8 mouse cellular contexts compared by ENCODE assay signal in the genomic region with DNA sequence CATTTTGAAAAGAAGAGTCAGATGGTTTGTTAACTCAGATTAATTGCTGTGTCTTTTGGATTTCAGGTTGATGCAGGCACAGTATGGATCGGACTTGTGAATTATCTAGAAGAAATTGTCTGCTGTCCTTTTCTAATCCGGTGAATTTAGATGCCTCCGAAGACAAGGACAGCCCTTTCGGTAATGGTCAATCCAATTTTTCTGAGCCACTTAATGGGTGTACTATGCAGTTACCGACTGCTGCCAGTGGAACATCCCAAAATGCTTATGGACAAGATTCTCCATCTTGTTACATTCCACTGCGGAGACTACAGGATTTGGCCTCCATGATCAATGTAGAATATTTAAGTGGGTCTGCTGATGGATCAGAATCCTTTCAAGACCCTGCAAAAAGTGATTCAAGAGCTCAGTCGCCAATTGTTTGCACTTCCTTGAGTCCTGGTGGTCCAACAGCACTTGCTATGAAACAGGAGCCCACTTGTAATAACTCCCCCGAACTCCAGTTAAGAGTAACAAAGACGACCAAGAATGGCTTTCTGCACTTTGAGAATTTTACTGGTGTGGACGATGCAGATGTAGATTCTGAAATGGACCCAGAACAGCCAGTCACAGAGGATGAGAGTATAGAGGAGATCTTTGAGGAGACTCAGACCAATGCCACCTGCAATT. TPM values are rescaled to one million over a fixed set of nuclear protein-coding genes. Genes with fewer than 3 reads are reported as not detected.
DNase-seq lines count a peak whose midpoint lies in the region; ATAC-seq and TF ChIP-seq lines count a peak whose summit lies in the region.

No protein-coding gene starts in this region.

- peak overlapping the region; percentile 96 for H3K9ac ChIP-seq in heart, embryonic 13.5 days
- peak overlapping the region; percentile 99 for H3K9ac ChIP-seq in ES-Bruce4 (ENCODE audit: low read depth, poor library complexity, severe bottlenecking)
- H3K9ac ChIP-seq in forebrain, embryonic 15.5 days (replicated peaks): peak overlapping the region; percentile 71
- H3K9ac ChIP-seq in liver, embryonic 16.5 days (ENCODE audit: low read depth, low read length): peak overlapping the region; percentile 95

- no peaks in the 10 kb centered on the region for H3K27me3 ChIP-seq in heart, embryonic 13.5 days (replicated peaks)
- no peaks in the 10 kb centered on the region for H3K27me3 ChIP-seq in ES-Bruce4 (ENCODE audit: control insufficient read depth, insufficient read depth, low read length, poor library complexity, severe bottlenecking)
- H3K27me3 ChIP-seq in forebrain, embryonic 15.5 days: no peaks in the 10 kb centered on the region
- H3K27me3 ChIP-seq in liver, embryonic 16.5 days (ENCODE audit: control insufficient read depth, insufficient read depth, low read depth, low read length): no peaks in the 10 kb centered on the region

- H3K27ac ChIP-seq in heart, embryonic 13.5 days (replicated peaks): peak overlapping the region; percentile 97
- H3K27ac ChIP-seq in ES-Bruce4 (ENCODE audit: insufficient read depth, low read length): peak overlapping the region; percentile 78
- H3K27ac ChIP-seq in forebrain, embryonic 15.5 days (replicated peaks): peak overlapping the region; percentile 95
- H3K27ac ChIP-seq in liver, embryonic 16.5 days (ENCODE audit: low read length): peak overlapping the region; percentile 93

- H3K4me1 ChIP-seq in heart, embryonic 13.5 days: peaks cover 58% of the 10 kb centered on the region
- H3K4me1 ChIP-seq in ES-Bruce4 (ENCODE audit: control insufficient read depth, insufficient read depth, low read length): peaks cover 2% of the 10 kb centered on the region
- peaks cover 66% of the 10 kb centered on the region for H3K4me1 ChIP-seq in forebrain, embryonic 15.5 days
- peaks cover 54% of the 10 kb centered on the region for H3K4me1 ChIP-seq in liver, embryonic 16.5 days (ENCODE audit: control insufficient read depth, low read depth, low read length)

- TF ChIP-seq CTCF in ES-Bruce4 (IDR thresholded peaks at IDR 0.05; ENCODE audit: low read depth, low read length): no peak

- TF ChIP-seq POLR2A in ES-Bruce4 (IDR thresholded peaks at IDR 0.05; ENCODE audit: insufficient read depth, low read length): no peak

- H3K9me3 ChIP-seq in heart, embryonic 13.5 days: no peaks in the 10 kb centered on the region
- no peaks in the 10 kb centered on the region for H3K9me3 ChIP-seq in ES-Bruce4 (replicated peaks; ENCODE audit: control insufficient read depth, insufficient read depth, low read length, poor library complexity, severe bottlenecking)
- H3K9me3 ChIP-seq in forebrain, embryonic 15.5 days: no peaks in the 10 kb centered on the region
- H3K9me3 ChIP-seq in liver, embryonic 16.5 days (replicated peaks; ENCODE audit: control insufficient read depth, low read length): no peaks in the 10 kb centered on the region

- no peak for TF ChIP-seq EP300 in ES-Bruce4 (IDR thresholded peaks at IDR 0.05; ENCODE audit: insufficient read depth, low read depth, low read length)

- no peak for ATAC-seq in heart, embryonic 13.5 days (ENCODE audit: extremely low read depth, insufficient number of reproducible peaks, low FRiP score, low TSS enrichment)
- no peak for ATAC-seq in forebrain, embryonic 15.5 days (replicated peaks)
- ATAC-seq in liver, embryonic 16.5 days (ENCODE audit: low read depth): no peak

- peak overlapping the region; percentile 73 for H3K4me3 ChIP-seq in heart, embryonic 13.5 days
- peak overlapping the region; percentile 92 for H3K4me3 ChIP-seq in ES-Bruce4 (ENCODE audit: low read depth, low read length)
- peak overlapping the region; percentile 55 for H3K4me3 ChIP-seq in forebrain, embryonic 15.5 days
- peak overlapping the region; percentile 88 for H3K4me3 ChIP-seq in liver, embryonic 16.5 days (ENCODE audit: low read depth, low read length)

- peak overlapping the region; percentile 88 for H3K4me2 ChIP-seq in heart, embryonic 13.5 days
- peak overlapping the region; percentile 88 for H3K4me2 ChIP-seq in forebrain, embryonic 15.5 days (replicated peaks)
- peak overlapping the region; percentile 100 for H3K4me2 ChIP-seq in liver, embryonic 16.5 days (ENCODE audit: low read depth, low read length)

- WGBS in heart, embryonic 13.5 days: 64% methylated on average over 10 of the region's 10 CpGs
- 55% methylated on average over 10 of the region's 10 CpGs for WGBS in forebrain, embryonic 15.5 days
- WGBS in liver, embryonic 16.5 days (ENCODE audit: insufficient replicate concordance): 61% methylated on average over 10 of the region's 10 CpGs

- peaks cover 48% of the 10 kb centered on the region for H3K36me3 ChIP-seq in heart, embryonic 13.5 days
- peaks cover 51% of the 10 kb centered on the region for H3K36me3 ChIP-seq in ES-Bruce4 (ENCODE audit: control insufficient read depth, insufficient read depth, low read length, poor library complexity, severe bottlenecking)
- peaks cover 11% of the 10 kb centered on the region; the same call in 1 of the 2 replicates for H3K36me3 ChIP-seq in forebrain, embryonic 15.5 days
- H3K36me3 ChIP-seq in liver, embryonic 16.5 days (ENCODE audit: control insufficient read depth, insufficient read depth): peaks cover 6% of the 10 kb centered on the region

- no peak for DNase-seq in heart, adult 11 months
- no peak for DNase-seq in ovary, adult 18-20 months (ENCODE audit: low spot score)
- no peak for DNase-seq in urinary bladder, postnatal 10 days (ENCODE audit: low spot score)
- no peak for DNase-seq in cerebellum, adult 9-11 months

RNA-seq across cellular contexts. Expression of gene Nsd1, which starts 3.7 kb away (rescaled TPM):
- polyA plus RNA-seq in heart, embryonic 13.5 days (2015; fragmentation: Nextera tagmentation; extraction: Ambion mirVana): 41.4 and 43.4 TPM in 2 replicates
- 162 TPM in 2 replicates for polyA plus RNA-seq in ES-Bruce4 (2011; ENCODE audit: insufficient read depth, insufficient read length, low read depth, missing spikeins)
- polyA plus RNA-seq in forebrain, embryonic 15.5 days (2015; fragmentation: Nextera tagmentation; extraction: Ambion mirVana): 59.3 and 59.5 TPM in 2 replicates
- polyA plus RNA-seq in liver, embryonic 16.5 days (2015; fragmentation: Nextera tagmentation; extraction: Ambion mirVana): 12.2 and 13.0 TPM in 2 replicates
